Mouse (Mus musculus) natural killer cell, adult 2 months (primary cell): ENCODE data around the gene Mier2.
A peak's percentile ranks its signal among the peaks of the same experiment; 100 is the strongest.

Source experiments
- DNase-seq, 2 experiments: peaks; one replicate each; pipeline ENCODE4 v3.0.0; 2022; ENCODE audit warnings: low spot score in 2 of 2

The Mier2 gene

DNA sequence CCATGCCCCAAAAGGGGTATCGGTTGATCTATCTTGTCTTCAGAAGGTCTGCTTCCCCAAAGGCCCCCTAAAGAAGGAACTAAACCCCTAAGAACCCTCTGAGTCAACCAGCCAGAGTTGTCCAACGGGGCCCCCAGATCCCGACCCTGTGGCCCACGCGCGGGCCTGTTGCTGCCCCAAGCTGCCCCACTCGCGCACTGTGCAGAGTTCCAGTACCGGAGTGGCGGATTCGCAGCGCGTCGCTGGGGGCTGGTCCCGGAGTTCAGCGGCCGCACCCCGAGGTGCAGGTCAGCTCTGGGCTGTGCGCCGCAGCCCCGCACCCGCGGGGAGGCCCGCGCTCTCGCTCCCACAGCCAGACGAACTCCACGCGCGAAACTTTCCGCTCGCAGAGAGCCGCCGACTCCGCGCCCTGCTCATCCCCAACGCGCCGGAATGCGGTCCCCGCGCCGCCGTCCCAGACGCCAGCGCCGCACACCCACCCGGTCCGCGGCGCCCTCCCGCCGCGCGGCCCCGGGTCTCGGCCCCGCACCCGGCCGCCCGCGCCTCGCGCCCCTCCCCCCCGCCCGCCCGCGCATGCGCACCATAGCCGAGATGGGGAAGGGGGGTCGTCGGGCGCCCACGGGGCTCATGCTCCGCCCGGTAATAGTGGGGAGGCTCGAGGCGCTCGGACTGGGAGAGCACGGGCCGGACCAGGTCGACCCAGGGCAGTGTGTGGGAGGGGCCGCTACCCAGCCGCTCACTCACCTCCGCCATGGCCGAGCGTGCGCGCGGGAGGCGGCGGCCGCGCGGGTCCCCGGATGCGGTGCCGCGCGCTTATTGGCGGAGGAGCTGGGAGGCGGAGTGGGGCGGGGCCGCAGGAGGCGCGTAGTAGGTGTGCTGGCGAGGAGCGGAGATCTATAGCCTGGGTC, at the start of gene Mier2:
Gene Mier2 (minus strand): TSS at position 870 of the 908 bp plus-strand sequence.
- peak; percentile 71 to 81 for DNase-seq

DNA sequence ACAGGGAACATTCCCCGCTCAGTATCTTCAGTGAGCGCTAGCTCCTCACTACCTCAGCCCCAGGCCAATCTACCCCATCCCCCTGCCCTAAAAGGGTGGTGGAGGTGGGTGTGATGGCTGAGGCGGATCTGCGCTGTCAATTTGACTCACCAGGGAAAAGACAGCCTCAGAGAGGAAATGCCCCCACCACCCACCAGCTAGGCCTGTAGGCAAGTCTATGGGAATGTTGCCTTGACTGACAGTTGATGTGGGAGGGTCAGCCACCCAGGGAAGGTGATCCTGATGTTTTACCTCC, 42.9 kb upstream of the Mier2 start:
- DNase-seq = no peak

DNA sequence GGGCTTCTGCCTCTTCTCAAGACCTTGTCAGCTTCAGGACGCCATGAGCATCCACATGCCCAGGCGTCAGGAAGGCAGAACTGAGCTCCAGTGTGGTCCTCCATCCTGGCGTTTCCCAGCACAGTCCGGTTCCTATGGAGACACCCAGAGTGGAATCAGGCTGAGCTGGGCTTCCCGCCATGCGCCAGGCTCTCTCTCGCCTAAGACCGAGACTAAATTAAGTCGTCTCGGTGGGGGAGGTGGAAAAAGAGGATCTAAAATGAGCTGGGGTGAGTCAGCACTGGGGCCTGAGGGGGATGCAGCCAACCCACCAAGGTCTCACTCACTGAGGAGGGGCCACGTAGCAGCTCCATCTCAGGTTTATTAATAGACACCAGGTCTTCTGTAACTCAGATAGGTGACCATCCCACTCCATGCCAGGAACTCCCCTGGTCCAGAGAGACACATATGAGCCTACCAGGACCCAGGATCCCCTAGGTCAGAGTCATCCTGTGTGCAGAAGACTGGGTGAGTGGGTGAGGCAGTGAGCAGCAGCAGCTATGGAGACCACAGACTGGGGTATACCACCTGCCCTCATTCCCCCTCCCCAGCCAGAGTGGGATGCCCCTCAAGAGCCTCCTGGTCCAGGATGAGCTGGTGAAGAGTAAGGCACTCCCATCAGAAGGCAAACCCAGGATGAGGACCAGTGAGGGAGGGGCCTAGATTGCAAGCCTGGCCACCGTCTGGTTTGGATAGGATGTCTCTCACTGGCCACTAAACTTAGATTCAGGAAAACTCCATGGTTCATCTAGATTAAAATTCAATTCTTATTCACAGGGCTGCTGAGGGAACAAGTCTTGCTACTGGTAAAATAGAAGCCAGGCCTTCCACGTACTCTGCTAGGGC, 42.3 kb upstream of the Mier2 start:
- no peak for DNase-seq

DNA sequence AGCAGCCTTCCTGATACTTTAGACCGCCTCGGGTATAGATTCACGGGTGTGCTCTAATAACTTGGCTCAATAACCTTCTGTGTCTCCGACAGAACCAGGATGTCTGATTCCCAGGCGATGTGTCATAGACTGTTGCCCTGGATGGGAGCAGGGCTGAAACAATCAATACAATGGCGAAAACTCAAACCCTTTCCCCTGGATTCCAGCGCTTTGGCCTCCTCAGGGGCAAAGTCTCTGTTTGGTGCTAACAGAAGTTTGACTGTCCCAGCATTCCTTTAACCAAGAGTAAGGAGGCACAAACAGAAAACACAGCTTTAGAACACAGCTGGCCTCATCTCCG, 40.6 kb upstream of the Mier2 start:
- DNase-seq = no peak

DNA sequence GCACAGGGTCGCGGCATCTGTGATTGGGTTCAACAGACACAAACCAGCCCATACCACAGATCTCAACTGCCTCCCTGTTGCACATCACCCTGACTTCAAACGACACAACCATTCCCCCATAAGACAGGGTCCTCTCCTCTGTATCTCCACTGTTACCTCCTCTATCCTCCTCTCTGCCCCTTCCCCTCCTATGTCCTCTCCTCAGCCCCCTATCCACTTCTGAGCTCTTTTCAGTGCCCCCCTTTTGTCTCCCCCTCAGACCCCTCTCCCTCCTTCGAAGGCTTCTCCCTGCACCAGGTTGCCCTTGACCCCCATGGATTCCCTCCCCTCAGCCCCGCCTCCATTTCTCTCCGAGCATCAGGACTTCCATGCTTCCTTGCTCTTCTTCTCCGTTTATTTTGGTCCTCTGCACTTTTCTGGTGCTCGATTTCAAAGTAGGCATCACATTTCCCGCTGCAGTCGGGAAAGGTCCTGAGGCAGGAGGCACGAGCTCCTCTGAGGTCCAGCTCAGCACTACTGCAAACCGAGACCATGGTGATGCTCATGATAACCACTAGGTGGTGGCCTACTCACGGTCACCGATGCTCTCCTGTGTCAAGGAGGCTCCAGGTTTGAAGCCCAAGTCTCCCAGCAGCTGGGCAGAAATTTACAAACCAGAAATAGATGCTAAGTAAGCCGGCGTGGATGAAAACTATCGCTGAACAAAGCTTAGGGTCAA, 40.0 kb upstream of the Mier2 start:
- DNase-seq = peak; percentile 8 to 31

DNA sequence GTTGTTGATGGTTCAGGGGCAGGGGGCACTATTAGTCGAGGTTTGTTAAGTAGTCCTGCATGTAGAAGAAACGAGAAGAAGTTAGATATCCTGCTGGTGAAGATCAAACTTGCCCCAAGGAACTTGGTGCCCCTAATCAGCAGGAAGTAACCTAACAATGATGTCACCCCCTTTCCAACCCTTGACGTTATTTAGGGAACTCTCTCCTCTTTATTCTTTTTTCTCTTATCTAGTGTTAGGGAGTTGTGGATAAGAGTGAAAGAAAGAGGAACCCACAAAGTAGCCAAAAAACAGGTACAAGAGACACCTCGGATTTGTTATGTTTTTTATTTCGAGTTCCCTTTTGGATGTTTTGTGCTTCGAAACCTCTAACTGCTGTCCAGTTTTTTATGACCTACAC, 39.1 kb upstream of the Mier2 start:
- DNase-seq = no peak

DNA sequence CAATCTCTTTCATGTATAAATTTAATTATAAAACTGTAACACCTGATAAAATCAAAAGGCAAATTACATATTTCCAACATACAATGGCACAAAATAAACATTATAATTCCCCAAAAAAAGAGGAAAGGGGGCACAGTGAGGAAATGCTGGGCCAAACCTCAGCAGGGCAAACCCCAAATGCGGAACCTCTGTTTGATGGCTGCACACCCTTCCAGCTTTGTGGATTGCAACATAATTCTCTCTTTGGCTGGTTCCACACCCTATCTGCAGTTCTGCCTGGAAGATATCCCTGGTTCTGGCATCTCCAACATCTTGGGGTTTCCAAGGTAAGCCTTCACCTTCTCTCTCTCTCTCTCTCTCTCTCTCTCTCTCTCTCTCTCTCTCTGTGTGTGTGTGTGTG, 35.7 kb upstream of the Mier2 start:
- DNase-seq = no peak

DNA sequence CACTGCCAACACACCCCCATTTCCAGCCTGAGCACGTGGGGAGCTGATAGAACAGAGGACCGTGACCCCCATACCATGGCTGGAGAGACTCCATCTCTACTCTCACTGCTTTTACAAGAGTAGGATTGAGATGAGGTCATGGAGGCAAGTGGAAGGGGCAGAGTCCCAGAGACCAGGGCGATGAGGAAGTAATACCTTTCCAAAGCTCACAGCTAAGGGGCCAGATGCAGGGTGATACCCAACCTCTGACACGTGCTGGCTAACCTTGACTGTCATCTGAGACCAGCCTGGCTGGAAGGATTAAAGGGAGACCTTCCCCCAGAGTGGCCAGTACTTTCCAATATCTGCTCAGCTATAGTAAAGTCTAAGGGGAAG, 32.7 kb upstream of the Mier2 start:
- no peak for DNase-seq

DNA sequence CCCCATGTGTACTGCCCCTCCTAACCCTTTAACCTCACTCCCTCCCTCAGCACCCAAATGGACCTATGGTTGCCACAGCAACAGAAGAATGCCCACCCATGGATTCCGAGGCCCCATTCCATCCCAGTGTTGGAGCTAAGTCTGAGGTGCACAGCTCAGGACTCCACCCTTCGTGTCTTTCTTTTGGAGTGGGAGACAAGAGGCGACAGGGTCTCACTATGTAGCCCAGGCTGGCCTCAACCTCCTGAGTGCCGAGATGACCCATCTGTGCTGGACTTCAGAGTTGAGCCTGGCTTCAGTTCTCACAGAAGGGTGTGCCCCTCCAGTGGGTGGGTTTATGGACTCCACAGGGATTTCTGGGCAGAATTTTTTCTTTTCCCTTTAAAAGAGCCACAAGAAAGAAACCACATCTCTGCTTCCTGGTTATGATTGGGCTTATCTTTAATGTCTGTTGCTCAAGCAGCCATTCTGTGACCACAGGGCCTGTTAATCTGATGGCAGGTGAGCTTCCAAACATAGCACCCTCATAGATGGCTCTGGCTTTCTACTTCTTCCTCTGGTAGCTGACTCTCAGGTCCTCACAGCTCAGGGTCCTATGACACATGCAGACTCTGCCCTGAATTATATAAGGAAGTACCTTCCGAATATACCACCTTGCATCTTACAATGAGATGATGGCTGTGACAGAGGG, 32.2 kb upstream of the Mier2 start, which contains the start of gene Theg:
Gene Theg (minus strand): TSS at position 271 of the 691 bp plus-strand sequence.
- DNase-seq = no peak

DNA sequence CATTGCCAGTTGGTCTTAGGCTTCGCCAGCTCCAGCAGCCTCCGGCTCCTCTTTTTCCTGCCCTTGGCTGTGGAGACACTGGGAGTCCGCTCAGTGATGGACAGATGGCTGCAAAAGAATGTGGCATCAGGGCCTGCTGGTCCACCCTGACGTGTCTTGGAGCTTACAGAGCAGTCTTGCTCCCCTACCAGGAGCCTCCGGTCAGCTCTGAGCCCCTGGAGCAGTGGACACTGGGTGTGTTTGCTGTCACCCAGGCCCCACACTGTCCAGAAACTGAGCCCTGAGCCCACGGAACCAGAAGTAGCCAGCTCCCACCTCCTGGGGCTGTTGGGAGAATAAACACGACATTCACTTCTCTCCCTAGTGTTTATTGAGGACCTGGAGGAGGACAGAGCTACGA, 31.2 kb upstream of the Mier2 start:
- no peak for DNase-seq

DNA sequence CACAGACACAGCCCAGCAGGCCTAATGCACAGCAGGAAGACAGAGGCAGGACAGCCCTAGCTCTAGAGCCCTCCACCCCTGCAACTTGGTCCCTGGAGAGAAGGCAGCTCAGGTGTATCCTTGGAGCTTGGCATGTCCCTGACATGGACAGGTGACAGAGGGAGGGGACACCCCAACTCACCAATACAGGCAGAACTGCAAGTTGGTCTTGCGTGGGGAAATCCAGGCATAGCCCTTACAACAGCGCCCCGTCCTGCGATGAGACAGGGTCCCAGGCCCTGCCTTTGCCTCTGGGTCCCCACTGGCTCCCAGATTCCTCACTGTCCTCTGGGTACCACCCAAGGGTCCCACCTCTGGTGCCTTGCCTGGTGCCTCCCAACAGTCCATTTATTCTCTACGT, 30.7 kb upstream of the Mier2 start:
- no peak for DNase-seq

DNA sequence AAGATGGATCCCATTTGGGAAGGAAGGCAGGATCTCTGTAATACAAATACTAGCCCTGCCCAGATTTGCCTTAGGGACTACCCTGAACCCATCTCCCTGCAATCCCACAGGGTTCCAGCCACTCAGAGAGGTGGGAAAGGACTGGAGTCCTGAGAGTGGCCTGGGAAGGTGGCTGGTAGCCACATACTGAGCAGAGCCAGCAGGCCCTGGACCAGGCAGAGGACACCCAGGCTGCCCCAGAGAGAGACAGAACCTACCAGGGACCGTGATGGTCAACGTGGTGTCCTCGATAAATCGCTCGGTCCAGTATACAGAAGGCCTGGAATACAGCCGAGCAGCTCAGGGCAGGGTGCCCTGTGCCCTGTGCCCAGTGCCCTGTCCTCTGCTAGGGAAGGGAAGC, 30.1 kb upstream of the Mier2 start:
- no peak for DNase-seq

DNA sequence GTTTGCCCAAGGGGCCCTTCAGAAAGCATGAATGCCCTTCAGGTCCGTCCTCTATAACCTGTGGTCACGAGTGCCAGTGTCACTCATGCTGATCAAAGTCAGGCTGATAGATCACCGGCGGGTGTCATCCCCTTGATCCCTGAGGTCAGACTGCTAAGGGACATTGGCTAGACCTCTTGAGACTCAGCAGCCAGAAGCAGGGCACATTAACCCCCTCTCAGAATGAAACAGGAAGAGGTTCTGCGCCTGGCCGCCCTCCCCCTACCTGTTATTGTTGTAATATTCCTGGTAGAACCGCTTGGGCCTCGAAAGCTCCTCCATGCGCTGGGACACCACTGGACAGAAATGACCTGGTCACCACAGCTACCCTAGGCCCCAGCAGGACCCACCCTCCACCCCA, 29.4 kb upstream of the Mier2 start:
- DNase-seq = no peak

DNA sequence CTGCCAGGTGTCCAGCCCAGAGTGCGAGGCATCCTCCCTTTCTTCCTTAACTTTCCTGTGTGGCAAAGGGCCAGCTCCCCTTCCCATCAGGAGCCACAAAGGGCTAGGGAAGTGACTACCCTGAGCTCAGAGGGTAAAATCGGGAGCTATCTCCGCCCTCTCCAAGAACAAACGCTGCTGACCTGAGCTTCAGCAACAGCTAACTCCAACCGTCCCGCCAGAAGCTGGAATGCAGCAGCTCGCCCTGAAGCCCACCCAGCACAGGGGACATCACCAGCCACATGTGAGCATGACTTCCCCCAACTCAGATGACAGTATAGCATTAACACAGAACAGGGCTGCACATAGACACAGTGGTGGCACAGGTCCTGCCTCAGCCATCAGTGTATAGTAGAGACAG, 29.0 kb upstream of the Mier2 start:
- no peak for DNase-seq

DNA sequence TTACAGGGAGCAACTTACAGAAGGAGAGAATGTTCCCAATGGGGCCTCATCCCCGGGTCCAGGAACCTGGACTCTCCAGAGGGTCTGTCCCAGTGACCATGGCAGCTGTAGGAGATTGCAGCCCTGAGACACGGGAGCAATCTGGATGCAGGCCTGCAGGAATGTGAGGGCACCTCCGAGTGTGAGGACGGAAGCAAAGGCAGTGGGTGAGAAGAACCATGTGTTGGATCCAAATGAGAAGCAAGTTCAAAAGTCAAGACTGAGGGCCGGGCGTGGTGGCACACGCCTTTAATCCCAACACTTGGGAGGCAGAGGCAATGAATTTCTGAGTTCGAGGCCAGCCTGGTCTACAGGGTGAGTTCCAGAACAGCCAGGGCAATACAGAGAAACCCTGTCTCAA, 26.5 kb upstream of the Mier2 start:
- DNase-seq = no peak

DNA sequence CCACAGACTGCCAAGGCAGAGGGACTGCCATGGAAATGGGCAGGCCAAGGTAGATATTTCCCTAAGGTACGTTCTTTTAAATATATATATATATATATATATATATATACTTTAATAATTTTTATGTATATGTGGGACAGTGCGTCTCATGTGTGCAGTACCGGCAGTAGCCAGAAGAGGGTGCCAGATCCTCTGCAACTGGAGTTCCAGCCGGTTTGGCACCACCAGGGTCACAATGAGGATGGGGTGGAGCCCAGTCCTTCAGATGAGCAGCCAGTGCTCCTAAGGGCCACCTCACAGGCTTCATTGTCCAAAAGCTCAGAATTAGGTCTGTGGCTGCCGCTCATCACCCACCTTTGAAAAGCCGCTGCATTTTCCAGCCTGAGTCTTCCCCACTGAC, 25.8 kb upstream of the Mier2 start:
- DNase-seq = peak in 1 of 2 experiments; percentile 49

DNA sequence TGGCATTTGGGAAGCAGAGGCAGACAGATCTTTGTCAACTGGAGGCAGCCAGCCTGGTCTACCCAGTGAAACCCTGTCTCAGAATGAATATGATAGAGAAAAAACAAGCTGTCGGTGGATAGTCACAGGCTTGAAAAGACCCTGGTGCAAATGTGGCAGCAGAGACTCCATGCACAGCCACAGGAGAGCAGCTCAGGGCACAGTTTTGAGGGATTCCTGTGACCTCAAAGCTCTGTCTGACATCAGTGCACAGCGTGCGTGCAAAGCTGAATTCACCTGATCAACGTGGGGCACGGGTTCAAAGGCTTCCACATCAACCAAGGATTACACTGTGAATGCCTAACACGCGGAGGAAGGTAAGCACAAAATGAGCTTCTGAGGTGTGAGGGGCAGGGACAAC, 25.4 kb upstream of the Mier2 start:
- no peak for DNase-seq

DNA sequence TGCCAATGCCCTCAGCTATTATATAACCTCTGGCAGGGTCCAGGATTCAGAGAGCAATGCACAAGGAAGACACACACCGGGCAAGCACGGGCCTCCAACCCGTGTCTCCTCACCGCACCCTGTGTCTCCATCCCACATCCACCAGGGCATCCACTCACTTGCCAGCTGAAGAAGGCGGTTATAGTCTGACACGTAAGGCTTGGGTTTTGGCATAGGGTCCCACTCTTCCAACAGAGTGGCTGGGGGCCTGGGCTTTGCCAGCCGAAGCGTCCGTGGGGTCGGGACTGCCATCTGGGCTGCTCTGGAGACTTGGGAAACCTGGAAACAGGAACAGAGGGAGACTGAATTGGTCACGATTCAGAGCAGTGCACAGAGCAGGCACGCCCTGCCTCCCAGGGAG, 24.8 kb upstream of the Mier2 start:
- no peak for DNase-seq

DNA sequence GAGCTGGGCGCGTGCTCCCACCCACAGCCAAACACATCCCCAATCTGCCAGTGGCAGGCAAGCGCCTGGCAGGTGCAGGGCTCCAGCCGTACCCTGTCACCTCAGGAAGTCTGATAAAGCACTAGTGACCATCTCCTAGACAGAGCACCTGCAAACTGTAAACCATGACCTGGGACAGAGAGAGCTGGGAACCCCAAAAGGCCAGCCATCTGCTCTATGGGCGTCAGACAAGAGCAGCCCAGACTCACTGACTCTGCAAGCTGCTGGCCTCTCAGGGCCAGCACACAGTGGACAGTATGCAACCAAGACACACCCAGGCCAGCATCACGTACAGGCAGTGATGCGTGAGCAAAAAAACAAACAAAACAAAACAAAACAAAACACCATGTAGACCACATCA, 23.9 kb upstream of the Mier2 start:
- no peak for DNase-seq

DNA sequence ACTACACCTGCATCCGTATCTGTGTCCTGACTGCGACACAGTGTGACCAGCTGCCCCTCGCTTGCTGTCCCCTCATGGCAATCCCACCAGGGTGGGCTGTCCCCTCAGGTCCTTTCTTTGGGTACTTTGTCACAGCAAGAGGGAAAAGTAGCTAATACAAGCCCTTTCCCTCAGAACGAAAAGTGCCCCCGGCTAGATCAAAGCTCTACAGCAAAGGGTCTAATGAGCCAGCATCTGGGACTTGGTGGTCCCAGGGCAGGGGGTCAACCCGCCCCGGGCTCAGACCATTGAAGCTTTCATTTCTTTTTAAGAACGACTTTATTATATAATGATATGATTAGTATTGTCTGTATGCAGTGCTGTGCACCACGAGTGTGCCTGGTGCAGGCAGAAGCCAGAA, 23.3 kb upstream of the Mier2 start:
- no peak for DNase-seq

DNA sequence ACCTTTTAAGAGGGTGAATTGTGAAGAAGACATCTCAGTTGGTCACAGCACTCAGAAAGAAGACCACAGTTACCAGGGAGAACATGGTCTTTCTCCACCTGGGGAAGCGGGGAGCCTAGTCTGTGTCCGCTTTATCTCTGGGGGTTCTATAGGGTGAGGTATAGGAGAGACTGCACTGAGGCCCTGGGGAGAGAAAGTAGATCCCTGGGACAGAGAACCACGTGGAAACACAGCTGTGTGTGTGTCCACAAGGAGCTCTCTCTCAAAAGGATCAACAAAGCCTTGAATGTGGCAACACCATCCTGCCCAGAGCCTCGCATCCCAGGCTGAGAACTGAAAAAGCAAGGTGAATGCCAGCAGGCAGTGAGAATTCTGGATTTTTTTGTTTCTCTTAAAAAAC, 22.4 kb upstream of the Mier2 start:
- no peak for DNase-seq

DNA sequence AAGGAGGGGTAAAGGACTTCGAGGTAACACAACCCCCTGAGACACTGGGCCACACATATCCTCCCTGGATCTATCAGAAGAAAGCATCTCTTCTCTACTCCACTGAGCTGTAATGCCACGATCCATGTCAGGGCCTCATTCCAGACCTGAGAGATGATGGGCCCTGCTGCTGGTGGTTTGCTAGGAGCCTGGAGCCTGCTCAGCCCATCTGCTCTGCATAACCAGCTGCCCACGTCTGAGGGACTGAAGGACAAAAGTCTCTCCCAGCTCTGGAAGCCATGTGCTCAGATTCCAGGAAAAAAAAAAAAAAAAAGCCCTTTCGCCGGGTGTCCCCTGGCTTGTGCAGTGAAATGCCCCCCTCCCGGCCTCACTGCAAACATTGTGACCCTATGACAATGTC, 20.8 kb upstream of the Mier2 start:
- no peak for DNase-seq
